Mouse (Mus musculus): ENCODE measurements at regions not wholly inside any gene's neighbourhood (a gene's known extent, or its start where the extent isn't known, plus 50 kb on each side); places are given as distances from the start of the nearest gene placed in this dataset.

GRCm38 (mm10) chr11:63233172-63233966, 104.6 kb downstream of the Pmp22 start:
- TF ChIP-seq POLR2A (IDR thresholded peaks at IDR 0.05; ENCODE audit: insufficient read depth, low read depth, low read length) (no peak), CTCF (IDR thresholded peaks at IDR 0.05) (peak; percentile 24), EP300 (IDR thresholded peaks at IDR 0.05; ENCODE audit: insufficient read depth, low read depth, low read length) (no peak)

Measured in heart, adult 2 months (tissue).